Mouse (Mus musculus) kidney, postnatal 14 days (tissue): ENCODE measurements around the gene Trim44.

ENCODE experiments used
- DNase-seq: peaks from one replicate; pipeline ENCODE4 v3.0.0; 2022; ENCODE audit warnings: mixed read lengths

The Trim44 gene

DNA sequence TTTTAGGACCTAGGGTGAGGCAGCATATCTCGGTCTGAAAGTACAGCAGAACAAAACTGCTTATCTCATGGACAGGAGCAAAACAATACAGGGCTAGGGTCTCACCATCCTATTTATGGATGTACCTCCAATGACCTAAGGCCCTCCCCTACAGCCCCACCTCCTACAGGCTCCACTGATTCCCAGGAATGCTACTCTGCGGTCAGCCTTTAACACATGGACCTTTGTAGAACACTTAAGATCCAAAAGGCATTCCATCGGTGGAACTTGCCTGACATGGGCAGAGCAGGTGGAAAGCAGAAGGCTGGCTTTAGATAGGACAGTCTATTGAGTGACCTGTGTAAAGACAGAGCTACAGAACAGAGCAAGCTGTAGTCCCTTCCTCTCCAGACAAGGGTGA lies 120.3 kb downstream of the Trim44 start:
- DNase-seq = peak; percentile 30

DNA sequence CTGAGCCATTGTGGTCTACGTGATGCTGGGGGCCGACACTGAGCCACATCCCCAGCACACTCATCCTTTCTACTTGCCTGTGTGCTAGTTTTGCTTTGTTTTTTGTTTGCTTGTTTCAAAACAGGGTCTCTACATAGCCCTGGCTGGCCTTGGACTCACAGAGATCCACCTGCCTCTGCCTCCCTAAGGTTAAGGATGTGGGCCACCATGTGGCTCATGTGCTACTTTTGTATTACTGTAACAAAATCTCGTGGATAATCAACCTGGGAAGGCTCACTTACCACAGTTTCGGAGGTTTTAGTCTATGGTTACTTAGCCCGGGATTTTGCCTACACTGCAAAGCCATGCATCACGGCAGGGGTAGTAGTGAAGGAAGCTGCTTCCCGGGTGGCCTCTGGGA lies 125.5 kb downstream of the Trim44 start:
- no peak for DNase-seq

DNA sequence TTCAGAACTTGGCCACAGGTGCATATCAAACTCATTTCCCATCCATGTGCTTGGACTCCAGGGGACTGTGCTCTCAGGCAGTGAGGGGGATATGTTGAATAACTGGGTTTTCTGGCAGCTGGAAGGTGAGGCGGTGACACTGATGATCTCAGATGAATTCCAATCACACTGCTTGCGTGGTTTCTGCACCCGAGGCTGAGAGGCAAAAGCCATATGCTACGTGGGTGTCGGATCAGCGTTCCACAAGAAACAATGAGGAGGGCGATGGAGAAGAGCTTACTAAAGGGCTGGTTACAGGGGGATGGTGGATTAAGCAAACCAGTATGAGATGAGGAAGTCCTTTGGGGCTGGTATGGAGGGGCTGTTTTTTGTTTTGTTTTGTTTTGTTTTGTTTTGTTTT lies 127.8 kb downstream of the Trim44 start:
- no peak for DNase-seq

DNA sequence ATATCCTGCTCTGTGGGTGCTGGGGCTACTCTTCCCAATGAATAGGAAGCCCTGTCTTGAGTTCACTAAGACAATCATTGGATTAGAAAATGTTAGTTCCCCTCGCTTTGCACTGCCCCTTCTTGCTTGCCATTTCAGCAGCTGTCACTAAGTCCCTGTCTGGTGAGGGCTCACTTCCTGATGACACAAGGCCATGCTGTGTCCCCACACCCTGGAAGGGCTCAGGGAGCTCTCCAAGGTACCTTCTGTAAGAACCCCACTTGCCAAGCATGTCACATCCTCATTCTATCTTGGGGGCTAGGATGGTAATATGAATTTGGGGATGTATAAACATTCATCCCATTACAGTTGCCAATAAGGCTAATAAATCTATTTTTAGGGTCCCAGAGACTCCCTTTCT lies 129.7 kb downstream of the Trim44 start:
- no peak for DNase-seq

DNA sequence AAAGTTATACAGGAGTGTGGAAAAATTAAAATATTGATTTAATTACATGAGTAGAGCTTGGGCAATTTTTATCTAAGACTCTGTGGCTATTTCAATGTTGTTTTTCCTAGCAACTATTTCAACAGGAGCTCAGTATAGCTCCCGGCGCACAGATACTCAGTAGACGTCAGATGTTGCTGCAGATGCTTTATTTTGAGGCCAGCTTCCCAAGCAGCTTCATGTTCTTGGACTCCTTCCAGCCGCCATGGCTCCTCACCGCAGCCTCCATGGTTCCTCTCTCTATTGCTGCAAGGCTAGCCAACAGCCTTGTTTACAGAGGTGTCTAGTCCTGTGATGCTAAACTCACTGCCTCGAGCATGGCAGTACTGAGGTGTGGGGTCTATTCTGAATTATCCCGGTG lies 134.3 kb downstream of the Trim44 start:
- no peak for DNase-seq

DNA sequence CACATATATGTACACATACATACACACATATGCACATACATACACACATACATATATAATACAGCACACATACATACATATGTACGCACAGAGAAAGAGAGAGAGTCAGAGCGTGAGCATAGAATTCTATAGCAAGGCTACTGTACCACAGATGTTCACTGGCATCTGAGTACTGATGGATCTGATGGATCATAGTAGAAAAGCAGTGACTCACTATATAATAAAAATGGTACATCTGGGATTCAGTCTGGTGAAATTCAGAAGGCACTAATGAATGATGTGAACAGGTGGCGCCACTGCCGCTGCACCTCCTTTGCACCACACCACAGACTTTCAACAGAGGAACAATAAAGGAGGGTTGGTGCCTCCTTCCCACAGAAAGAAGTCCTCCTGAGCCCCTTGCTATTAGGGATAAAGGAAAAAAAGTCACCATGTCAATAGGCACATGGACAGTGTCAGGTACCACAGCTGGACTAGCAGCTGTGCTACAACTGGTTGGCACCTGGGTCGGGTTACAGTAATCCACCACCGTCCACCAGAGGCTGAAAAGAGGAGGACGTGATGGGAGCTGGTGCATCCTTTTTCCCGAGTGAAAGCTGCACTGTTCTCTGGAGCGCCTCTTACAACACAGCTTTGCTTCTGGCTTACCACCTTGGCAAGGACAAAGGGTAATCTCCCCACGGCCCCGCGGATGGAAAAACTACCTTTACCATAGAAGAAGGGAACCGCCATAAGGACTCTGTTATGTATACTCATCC lies 139.9 kb downstream of the Trim44 start:
- no peak for DNase-seq

DNA sequence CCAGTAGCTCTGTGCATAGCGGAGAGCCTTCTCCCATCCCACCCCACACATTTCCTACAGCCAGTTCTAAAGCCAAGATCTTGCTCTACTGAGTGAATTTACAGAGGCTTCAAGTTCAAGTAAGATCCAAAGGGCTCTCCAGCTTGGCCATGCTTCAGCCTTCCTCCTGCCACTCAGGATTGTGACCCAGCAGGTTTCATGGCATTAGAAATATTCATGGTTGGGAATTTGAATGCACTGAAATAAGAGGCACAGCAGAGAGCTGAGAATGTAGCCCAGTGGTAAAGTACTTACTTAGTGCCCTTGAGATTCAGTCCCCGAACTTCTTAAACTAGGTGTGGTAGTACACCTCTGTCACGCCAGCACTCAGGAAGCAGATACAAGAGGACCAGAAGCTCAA lies 140.7 kb downstream of the Trim44 start:
- no peak for DNase-seq

DNA sequence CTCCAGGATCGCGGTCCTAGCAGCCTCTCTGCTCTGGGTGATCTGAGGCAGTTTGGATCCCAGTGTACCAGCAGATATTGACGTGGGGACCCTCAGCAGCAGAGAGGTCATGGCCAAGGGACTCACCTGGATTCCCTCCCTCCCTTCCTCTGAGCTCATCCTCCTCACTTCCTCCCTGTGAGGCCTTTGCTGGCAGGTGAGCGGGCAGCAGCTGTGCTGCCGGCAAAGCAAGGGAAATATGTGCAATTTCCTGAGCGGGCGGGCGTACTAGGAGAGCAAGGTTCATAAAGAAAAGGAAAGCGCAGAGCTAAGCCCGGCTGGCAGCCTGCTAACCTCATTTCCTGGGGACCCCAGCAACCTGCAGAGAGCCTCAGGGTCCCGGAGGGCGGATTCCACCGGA lies 148.5 kb downstream of the Trim44 start:
- peak; percentile 54 for DNase-seq

DNA sequence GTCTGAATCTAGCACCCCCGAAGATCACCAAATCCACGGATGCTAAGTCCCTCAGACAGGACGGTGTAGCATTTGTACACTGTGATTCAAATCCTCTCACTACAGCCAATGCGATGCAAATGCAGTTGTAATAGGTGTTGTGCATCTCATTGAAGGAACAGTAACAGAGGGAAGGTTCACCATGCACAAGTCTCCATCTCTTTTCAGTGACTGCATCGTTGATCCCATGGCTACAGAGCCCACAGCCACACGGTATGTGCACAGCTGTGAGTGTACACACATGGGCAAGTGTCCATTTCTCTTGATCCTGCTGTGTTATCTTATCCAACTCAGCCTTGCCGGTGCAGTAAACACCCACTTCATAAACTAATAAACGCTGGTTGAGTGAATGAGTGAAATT lies 148.9 kb downstream of the Trim44 start:
- DNase-seq = no peak

DNA sequence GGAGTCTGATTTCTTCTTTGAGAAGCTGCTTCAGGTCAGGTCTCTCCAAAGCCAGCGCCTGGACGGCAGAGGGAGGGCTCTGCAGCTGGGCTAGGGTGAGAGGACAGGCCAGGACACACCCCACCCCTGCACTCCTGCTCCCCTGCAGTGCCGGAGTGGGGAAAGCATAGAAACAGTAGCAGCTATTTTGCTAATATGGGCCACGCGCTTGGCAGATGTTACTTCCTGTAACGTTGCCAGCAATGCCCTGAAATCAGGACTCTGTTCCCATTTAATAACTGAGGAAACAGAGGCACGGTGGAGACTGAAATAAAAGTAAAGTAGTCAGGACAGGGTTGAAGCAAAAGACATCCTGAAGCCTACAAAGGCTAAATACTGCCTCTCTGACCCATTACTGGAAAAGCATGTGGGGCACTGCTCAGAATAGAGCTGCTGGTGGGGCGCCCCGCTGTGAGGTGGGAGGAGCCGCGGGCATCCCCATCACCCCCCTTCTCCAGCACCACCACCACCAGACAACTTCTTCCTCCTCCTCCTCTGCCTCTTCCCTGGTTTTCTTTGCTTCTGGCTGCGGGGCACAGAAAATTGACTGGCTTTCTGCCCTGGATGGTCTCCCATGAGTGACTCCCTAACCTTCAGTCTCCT lies 149.5 kb downstream of the Trim44 start:
- peak; percentile 6 for DNase-seq

DNA sequence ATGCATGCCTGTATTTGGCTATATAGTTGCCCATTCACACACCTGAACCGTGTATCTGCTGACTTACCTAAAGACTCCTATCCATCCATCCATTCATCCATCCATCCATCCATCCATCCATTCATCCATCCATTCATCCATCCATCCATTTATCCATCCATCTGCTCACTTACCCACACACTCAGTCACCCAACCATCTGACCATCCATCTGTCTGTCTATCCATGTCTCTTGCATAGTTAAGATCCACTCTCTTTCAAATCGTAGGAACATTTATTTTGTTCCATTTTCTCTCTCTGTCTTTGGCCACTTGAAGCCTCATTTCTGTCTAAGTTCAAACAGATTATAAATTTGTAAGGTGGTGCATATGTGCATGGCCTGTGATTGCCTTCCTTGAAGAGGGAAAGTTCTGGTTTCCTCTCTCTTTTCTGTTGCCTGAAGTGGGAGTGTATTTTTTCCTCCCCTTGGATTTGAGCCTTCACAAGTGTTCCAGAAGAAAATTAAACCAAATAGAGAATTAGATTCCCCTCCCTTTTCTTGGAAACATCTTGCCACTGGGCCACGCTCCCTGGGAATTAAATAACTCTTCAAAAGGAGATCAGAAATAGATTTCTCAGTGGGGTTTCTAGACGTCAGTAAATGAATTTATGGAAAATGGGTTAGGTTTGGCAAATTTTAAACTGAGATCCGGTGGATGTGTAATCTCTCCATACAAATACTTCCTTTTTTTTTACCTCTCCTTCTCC lies 150.9 kb downstream of the Trim44 start:
- DNase-seq = no peak

DNA sequence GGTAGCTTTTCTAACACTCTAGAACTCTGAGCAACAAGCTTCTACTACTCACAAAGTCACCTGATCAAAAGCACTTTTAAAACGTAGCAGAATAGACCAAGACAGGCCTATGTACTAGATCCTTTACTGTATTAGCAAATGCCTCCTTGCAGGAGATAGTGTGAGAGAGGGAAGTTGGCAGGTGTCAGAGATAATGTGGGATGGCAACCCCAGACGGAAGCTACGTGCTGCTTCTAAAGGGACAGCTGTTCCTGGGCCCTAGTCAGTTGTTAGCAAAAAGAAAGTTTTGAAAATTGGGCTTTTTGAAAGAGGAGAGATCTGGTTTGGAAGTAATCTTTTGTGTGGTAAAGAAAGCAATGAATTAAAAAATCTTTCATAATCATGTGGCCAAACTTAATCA lies 151.5 kb downstream of the Trim44 start:
- DNase-seq = no peak

DNA sequence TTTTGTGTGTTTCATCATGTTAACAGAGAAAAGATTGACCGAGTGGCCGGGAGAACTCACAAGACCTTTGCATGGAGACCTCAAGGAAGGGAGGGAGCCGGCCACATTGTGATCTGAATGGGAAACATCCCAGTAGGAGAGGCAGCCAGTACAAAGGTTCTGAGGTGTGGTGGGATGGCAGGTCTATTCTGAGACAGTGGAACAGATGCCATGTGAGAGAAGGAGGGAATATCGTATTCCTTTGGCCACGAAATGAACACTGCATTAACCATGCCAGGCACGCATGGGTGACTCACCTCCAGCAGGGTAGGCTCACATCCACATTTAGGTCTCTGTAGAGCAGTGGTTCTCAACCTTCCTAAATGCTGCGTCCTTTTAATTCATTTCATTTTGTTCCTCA lies 154.4 kb downstream of the Trim44 start:
- no peak for DNase-seq

DNA sequence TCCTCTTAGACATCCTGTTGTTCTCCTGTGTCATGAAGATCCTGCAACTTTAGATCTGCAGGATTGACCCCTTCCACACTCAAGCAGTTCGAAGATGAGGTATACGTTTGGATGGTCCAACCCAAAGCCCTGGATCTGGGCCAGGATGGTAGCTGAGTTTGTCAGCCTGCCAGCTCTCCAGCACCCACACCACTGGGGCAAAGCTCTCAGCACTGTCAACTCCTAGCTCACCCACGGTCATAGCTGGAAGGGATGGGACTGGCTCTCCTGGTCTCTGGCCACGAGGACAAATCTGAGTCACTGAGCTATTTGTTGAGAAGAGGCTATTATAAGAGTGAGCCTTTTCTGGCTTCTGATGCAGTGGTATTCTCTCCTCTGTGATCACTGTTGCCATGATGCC lies 155.0 kb downstream of the Trim44 start:
- DNase-seq = peak; percentile 10
